Mouse (Mus musculus): ENCODE data around the gene Sult1b1.

DNA sequence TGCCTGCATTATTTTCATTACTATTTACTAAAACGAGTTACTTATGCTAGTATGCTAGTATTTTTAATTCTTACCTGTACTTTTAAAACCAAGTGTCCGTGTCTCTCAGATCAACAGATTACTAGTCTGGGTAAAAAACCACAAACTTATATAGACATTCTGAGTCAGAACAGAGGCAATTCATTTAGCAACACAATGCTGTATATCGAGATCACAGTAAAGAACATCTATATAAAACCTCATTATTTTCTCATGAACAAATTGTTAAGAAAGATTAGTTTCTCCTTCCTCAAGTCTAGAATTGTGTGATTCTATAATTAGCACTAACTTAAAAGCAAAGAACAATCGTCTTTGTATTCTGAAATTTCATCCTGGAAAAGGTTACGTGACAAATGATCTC, 55.8 kb downstream of the Sult1b1 start, which contains the start of gene Ugt2a2:
- TF ChIP-seq CTCF (IDR thresholded peaks at IDR 0.05; ENCODE audit: low read depth) = no peak
- TF ChIP-seq EP300 (IDR thresholded peaks at IDR 0.05; ENCODE audit: low read depth) = no peak
